Mouse (Mus musculus): ENCODE measurements around the gene Fam162a. TPM values are rescaled to one million over a fixed set of nuclear protein-coding genes. Genes with fewer than 3 reads are reported as not detected.
"Not testable (repeated sequence)": the region's sequence is repeated elsewhere in the genome, so short reads cannot be mapped to it uniquely, and the experiment has no call there.

The Fam162a gene
- 35.8 and 76.4 TPM in 2 replicates for polyA plus RNA-seq (2012; rRNA removed)
- 187 and 221 TPM in 2 replicates for polyA plus RNA-seq (2014; fragmentation: Nextera tagmentation; extraction: Ambion mirVana)

GRCm38 (mm10) chr16:36071450-36072379 is at the start of gene Fam162a, which contains the start of gene Ccdc58:
Gene Fam162a (minus strand): TSS chr16:36071594.
Gene Ccdc58 (plus strand): TSS chr16:36071685.
- H3K4me2 ChIP-seq (ENCODE audit: low read depth), result peak within 1 kb of the TSS; percentile 83

DNA sequence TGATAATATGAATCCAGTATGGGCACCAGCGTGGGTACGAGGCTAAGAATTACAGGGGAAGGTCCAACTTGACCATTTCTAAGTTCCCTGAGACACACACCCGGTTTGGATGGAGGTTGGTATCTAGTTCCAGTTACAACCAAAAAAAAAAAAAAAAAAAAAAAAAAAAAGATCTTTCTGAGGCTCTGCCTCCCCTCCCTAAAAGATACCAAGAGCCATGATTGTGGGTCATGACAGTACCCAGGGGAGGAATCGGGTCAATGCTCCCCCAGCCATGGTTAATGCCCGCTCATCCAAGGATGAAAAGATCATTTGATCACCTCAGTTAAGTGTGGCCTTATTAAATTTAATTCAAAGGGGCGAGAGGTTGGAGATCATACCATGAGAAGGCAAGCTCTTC is 44.4 kb upstream of the Fam162a start:
- H3K4me1 ChIP-seq (replicated peaks; ENCODE audit: control insufficient read depth in 2 of 2, insufficient read depth in 2 of 2, low read length in 1 of 2); DNase-seq (ENCODE audit: low read depth in 3 of 3, low spot score in 3 of 3); H3K9ac ChIP-seq (replicated peaks); H3K9me3 ChIP-seq (ENCODE audit: control insufficient read depth, low read length); H3K27me3 ChIP-seq (ENCODE audit: control insufficient read depth, insufficient read depth, low read length); H3K4me2 ChIP-seq (ENCODE audit: low read depth); ATAC-seq (ENCODE audit: insufficient read depth); H3K36me3 ChIP-seq (replicated peaks; ENCODE audit: control insufficient read depth, insufficient read depth, low read depth); H3K4me3 ChIP-seq (ENCODE audit: insufficient read depth in 1 of 2, low read depth in 2 of 2, low read length in 2 of 2); H3K27ac ChIP-seq: not testable (repeated sequence)
- 61% methylated on average over 6 of the region's 6 CpGs for WGBS (ENCODE audit: insufficient replicate concordance)

More at GRCm38 (mm10) chr16:36071450-36072379, at the start of gene Fam162a, which contains the start of gene Ccdc58:
- peak; percentile 94 for ATAC-seq (ENCODE audit: insufficient read depth)
- Histone ChIP-seq H3K27me3 (ENCODE audit: control insufficient read depth, insufficient read depth, low read length) (no peaks in the 10 kb centered on the region), H3K4me1 (replicated peaks; ENCODE audit: control insufficient read depth in 2 of 2, insufficient read depth in 2 of 2, low read length in 1 of 2) (peaks cover 11 to 16% of the 10 kb centered on the region in 2 experiments), H3K9me3 (ENCODE audit: control insufficient read depth, low read length) (no peaks in the 10 kb centered on the region), H3K9ac (replicated peaks) (peak within 1 kb of the TSS; percentile 86), H3K36me3 (replicated peaks; ENCODE audit: control insufficient read depth, insufficient read depth, low read depth) (no peaks in the 10 kb centered on the region), H3K4me3 (ENCODE audit: insufficient read depth in 1 of 2, low read depth in 2 of 2, low read length in 2 of 2) (peak within 1 kb of the TSS; percentile 75 to 86), H3K27ac (peak within 1 kb of the TSS; percentile 92)
- TF ChIP-seq CTCF (IDR thresholded peaks at IDR 0.05; ENCODE audit: low read depth) (peak; percentile 8), EP300 (IDR thresholded peaks at IDR 0.05; ENCODE audit: low read depth) (peak; percentile 42; the same call in 1 of the 2 replicates)
- DNase-seq (ENCODE audit: low read depth in 3 of 3, low spot score in 3 of 3), result peak; percentile 78 to 80 (median 79)
- WGBS (ENCODE audit: insufficient replicate concordance), result under 1% methylated on average over 81 of the region's 81 CpGs

DNA sequence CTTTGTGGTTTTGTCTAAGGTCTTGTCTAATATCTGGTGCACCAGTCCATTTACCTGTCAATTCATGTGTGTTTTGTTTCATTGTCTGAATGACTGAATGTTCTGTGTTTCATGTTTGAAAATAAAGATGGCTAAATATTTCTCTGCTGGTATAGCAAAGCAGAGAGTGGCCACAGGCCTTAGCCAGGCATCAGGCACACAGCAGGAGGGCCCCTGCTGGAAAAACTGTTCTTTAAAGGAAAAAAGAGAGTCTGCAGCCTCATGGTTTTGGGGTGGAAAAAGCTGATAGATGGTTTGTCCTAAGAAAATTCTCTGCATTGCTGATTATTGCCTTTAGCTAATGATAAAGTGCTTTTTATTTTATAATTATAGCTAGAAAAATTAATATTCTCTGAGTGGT is 40.1 kb upstream of the Fam162a start:
- H3K4me1 ChIP-seq (replicated peaks; ENCODE audit: control insufficient read depth in 2 of 2, insufficient read depth in 2 of 2, low read length in 1 of 2); H3K4me2 ChIP-seq (ENCODE audit: low read depth); H3K9ac ChIP-seq (replicated peaks); H3K9me3 ChIP-seq (ENCODE audit: control insufficient read depth, low read length); DNase-seq (ENCODE audit: low read depth in 3 of 3, low spot score in 3 of 3); ATAC-seq (ENCODE audit: insufficient read depth); H3K27me3 ChIP-seq (ENCODE audit: control insufficient read depth, insufficient read depth, low read length); H3K27ac ChIP-seq; H3K4me3 ChIP-seq (ENCODE audit: insufficient read depth in 1 of 2, low read depth in 2 of 2, low read length in 2 of 2); H3K36me3 ChIP-seq (replicated peaks; ENCODE audit: control insufficient read depth, insufficient read depth, low read depth): not testable (repeated sequence)

GRCm38 (mm10) chr16:36102211-36102610 is 30.8 kb upstream of the Fam162a start:
- no peaks in the 10 kb centered on the region for H3K4me1 ChIP-seq (replicated peaks; ENCODE audit: control insufficient read depth in 2 of 2, insufficient read depth in 2 of 2, low read length in 1 of 2)
- no peaks in the 10 kb centered on the region for H3K36me3 ChIP-seq (replicated peaks; ENCODE audit: control insufficient read depth, insufficient read depth, low read depth)
- DNase-seq (ENCODE audit: low read depth in 3 of 3, low spot score in 3 of 3) (no peak), ATAC-seq (ENCODE audit: insufficient read depth) (no peak)
- H3K27ac ChIP-seq, result no peak overlapping the region
- no peak overlapping the region for H3K4me2 ChIP-seq (ENCODE audit: low read depth)
- TF ChIP-seq CTCF (IDR thresholded peaks at IDR 0.05; ENCODE audit: low read depth), result no peak
- no peak for TF ChIP-seq EP300 (IDR thresholded peaks at IDR 0.05; ENCODE audit: low read depth)
- no peak overlapping the region for H3K4me3 ChIP-seq (ENCODE audit: insufficient read depth in 1 of 2, low read depth in 2 of 2, low read length in 2 of 2)
- no peaks in the 10 kb centered on the region for H3K27me3 ChIP-seq (ENCODE audit: control insufficient read depth, insufficient read depth, low read length)
- H3K9ac ChIP-seq (replicated peaks), result no peak overlapping the region
- 56% methylated on average over 1 of the region's 1 CpGs for WGBS (ENCODE audit: insufficient replicate concordance)
- H3K9me3 ChIP-seq (ENCODE audit: control insufficient read depth, low read length), result no peaks in the 10 kb centered on the region

DNA sequence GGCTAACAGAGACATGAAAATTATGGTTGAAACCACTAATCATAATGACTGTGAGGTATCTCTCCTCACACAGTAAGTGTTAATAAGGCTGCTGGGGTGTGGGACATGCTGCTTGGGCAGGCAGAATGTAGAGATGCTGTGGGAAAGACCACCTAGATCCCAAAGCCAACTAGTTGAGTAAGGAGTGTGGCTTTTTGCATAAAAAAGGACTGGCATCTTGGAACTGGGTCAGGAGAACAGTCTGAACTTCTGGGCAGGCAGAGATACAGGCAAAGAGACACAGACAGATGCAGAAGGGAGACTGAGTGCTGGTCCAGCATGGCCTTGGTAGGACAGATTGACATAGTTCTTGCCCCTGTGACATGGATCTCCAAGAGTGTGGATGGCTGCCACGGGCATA is 30.1 kb upstream of the Fam162a start:
- H3K27me3 ChIP-seq (ENCODE audit: control insufficient read depth, insufficient read depth, low read length), result no peaks in the 10 kb centered on the region
- H3K9ac ChIP-seq (replicated peaks), result no peak overlapping the region
- no peak for ATAC-seq (ENCODE audit: insufficient read depth)
- no peak overlapping the region for H3K4me3 ChIP-seq (ENCODE audit: insufficient read depth in 1 of 2, low read depth in 2 of 2, low read length in 2 of 2)
- no peaks in the 10 kb centered on the region for H3K36me3 ChIP-seq (replicated peaks; ENCODE audit: control insufficient read depth, insufficient read depth, low read depth)
- H3K27ac ChIP-seq, result no peak overlapping the region
- TF ChIP-seq CTCF (IDR thresholded peaks at IDR 0.05; ENCODE audit: low read depth) (no peak), EP300 (IDR thresholded peaks at IDR 0.05; ENCODE audit: low read depth) (no peak)
- no peak for DNase-seq (ENCODE audit: low read depth in 3 of 3, low spot score in 3 of 3)
- H3K4me2 ChIP-seq (ENCODE audit: low read depth), result no peak overlapping the region
- no peaks in the 10 kb centered on the region for H3K4me1 ChIP-seq (replicated peaks; ENCODE audit: control insufficient read depth in 2 of 2, insufficient read depth in 2 of 2, low read length in 1 of 2)
- H3K9me3 ChIP-seq (ENCODE audit: control insufficient read depth, low read length), result no peaks in the 10 kb centered on the region
- 38% methylated on average over 1 of the region's 1 CpGs for WGBS (ENCODE audit: insufficient replicate concordance)

GRCm38 (mm10) chr16:36097813-36098499 is 26.6 kb upstream of the Fam162a start:
- not testable (repeated sequence) for DNase-seq (ENCODE audit: low read depth in 3 of 3, low spot score in 3 of 3); H3K27ac ChIP-seq; H3K27me3 ChIP-seq (ENCODE audit: control insufficient read depth, insufficient read depth, low read length); H3K36me3 ChIP-seq (replicated peaks; ENCODE audit: control insufficient read depth, insufficient read depth, low read depth); H3K4me3 ChIP-seq (ENCODE audit: insufficient read depth in 1 of 2, low read depth in 2 of 2, low read length in 2 of 2); ATAC-seq (ENCODE audit: insufficient read depth); H3K4me2 ChIP-seq (ENCODE audit: low read depth); H3K9ac ChIP-seq (replicated peaks); H3K4me1 ChIP-seq (replicated peaks; ENCODE audit: control insufficient read depth in 2 of 2, insufficient read depth in 2 of 2, low read length in 1 of 2); H3K9me3 ChIP-seq (ENCODE audit: control insufficient read depth, low read length)
- WGBS (ENCODE audit: insufficient replicate concordance), result 77% methylated on average over 12 of the region's 12 CpGs
